Mouse (Mus musculus) mouse trophoblast stem cell (cell line): ENCODE measurements around the gene Dnm1.

ENCODE experiments used
- in situ Hi-C, 2 experiments: fragments of 300-500 bp; cut with MseI, MboI; formaldehyde crosslinking; loops; 2 replicates in 1 of 2; 3 replicates in 1 of 2; pipeline ENCODE4 v1.15.1; 2025

Gene Dnm1

GRCm38 (mm10) chr2:32353007-32353542 lies at the start of gene Dnm1:
Gene Dnm1, minus strand, starts transcription at chr2:32353338.
- in situ Hi-C loops, result no loop called here

- in situ Hi-C loops, result no loop called here
Measured at GRCm38 (mm10) chr2:32396695-32397094, 43.6 kb upstream of the Dnm1 start.

- in situ Hi-C loops, result no loop called here
Measured at GRCm38 (mm10) chr2:32395946-32396621, 42.9 kb upstream of the Dnm1 start.

DNA sequence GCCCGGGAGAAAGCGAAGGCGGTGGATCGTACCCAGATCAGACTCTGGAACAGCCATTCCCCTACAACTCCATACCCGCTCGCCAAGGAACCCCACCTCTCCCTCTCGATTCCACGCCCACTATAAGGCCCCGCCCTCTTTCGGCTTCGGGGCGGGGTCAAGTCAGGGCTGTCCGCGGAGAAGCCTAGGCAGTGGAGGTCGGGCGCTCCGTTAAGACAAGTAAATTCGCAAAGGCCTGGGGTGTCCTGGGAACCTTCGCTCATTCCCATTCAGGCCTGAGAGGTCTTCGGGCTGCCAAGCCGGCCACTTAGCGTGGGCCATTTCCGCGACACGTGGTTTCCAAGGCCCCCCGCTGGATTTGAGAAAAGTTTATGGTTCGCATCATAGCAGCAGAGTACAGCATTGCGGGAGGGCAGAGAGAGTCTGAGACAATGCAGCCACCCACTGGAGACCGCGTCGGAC lies 42.4 kb upstream of the Dnm1 start, which contains the start of gene Ptges2:
Gene Ptges2, plus strand, starts transcription at position 413 of the 462 bp plus-strand sequence.
- in situ Hi-C loops, result no loop called here

- in situ Hi-C loops, result no loop called here
Measured at GRCm38 (mm10) chr2:32394973-32395372, 41.8 kb upstream of the Dnm1 start.

- in situ Hi-C loops, result no loop called here
Measured at GRCm38 (mm10) chr2:32392063-32392462, 38.9 kb upstream of the Dnm1 start.

DNA sequence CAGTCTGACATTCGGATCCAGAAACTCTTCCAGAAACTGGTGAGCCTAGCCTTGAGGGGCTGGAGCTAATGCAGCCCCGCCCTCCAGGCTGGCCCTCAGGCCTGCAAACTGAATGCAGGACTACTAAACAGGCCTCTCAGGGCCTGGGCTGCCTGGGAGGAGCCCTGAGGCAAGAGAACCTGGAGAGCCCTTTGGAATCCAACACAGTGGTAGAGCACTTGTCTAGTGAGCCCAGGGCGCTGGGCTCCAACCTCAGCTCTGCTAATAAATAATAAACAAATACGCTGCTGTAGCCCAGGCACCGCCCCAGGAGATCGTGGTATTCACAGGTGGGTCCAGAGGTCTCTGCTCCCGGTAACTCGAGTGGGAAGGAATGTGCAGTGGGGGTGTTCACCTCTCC lies 37.7 kb upstream of the Dnm1 start:
- in situ Hi-C loops, result no loop called here

DNA sequence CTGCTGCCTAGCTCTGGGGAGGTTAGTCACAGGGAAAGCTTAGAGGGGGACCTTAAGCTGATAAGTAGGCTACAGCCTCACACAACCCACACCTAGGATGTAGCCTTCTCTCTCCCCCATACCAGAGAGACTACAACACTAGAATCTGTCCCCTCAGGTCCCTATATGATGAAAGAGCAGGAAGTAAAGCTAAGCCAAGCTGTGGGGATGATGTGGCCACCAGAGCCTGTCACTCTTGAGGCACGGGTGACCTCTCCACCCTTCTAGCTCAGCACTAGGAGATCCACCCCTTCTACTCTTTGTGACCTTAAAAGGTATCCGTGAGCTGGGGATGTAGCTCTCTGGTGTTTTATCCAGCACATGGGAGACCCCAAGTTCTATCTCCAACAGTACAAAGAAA lies 36.0 kb upstream of the Dnm1 start:
- in situ Hi-C loops, result no loop called here

- in situ Hi-C loops, result no loop called here
Measured at GRCm38 (mm10) chr2:32387706-32388490, 34.8 kb upstream of the Dnm1 start, which contains the start of gene Lcn2. Gene Lcn2, minus strand, starts transcription at chr2:32388252.

DNA sequence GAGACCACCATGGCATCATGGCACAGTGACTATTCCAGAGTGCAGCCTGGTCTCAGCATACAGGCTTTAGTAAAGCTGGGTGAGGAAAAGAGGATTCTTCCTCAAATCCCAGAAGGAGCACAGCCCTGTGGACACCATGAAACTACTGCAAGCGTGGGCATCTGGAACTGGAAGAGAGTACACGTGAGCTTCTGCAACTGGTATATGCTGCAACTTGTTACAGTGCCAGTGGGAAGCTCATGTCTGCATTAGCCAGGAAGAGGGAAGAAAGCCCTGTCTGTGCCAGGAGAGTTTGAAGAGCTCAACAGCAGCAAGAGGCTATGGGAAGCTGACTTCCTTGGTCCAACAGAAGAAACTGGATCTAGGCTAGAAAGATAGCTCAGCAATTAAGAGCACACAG lies 29.6 kb upstream of the Dnm1 start:
- in situ Hi-C loops, result no loop called here

- in situ Hi-C loops, result no loop called here
Measured at GRCm38 (mm10) chr2:32381775-32382223, 28.7 kb upstream of the Dnm1 start, which contains the start of gene 1110008P14Rik. Gene 1110008P14Rik, minus strand, starts transcription at chr2:32381938.

GRCm38 (mm10) chr2:32381141-32381774 lies 28.1 kb upstream of the Dnm1 start:
- in situ Hi-C loops, result no loop called here

DNA sequence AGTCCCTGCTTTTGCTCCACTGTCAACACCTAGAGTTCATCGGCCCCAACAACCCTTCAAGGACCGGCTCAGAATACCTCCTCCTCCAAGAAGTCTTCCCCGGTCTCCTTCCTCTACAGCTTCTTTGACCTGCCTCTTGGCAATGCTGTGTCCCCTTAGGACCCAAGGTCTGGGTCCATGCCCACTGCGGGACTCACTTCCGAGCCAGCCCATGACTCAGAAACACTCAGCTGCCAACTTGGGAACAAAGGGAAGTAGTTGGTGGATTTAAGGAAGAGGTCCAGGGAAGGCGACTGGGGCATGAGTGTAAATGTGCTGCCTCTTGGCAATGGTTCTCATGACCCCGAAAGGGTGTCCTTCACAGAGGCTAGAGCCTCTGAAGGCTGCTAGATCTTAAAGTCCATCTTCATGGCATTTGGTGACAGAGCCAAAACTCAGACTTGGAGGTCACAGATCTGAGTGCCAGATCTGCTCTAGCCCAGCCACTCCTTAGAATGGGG lies 26.9 kb upstream of the Dnm1 start:
- in situ Hi-C loops, result no loop called here

DNA sequence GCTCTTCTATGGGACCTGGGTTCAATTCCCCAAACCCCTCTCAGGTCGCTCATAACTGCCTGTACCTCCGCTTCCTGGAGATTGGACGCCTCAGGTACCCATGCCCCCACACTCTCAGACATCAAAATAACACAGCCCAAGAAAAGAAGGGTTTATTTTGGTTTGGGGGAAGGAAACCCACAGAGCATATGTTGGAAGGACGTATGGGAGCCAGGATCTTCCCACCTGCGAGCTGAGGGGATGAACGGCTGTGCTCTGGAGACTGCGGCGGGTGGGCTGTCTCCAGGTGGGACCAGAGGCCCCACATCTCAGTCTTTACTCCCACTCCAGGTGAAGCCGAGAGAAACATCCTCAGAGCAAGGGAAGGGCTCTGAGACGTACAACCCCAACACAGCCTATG lies 23.8 kb upstream of the Dnm1 start:
- in situ Hi-C loops, result no loop called here

DNA sequence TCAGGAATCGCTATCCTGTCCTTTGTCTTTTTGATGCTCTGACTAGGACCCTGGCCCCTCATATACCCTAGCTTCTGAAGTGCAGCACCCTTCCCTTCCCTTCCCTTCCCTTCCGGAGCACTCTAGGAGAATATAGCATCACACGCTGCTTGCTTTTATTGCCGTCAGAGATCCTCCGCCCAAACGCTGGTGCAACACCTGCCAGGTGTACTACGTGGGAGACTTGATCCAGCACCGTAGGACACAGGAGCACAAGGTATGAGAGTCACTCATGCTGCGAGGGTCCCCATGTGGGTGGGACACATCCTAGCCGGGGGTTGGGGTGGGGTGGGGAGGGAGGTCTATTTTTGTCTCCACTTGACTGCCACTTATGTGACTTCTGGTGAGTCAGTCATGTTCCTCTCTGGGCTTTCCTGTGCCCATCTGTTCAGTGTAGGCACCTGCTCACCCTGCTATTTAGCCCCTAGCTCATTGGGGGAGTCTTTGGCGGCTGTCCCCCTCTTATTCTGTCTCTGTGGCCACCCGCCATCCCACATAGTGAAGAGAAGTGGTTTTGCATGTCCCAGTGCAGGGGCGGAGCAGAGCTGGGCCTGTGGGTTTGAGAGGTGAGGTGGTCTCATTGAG lies 22.3 kb upstream of the Dnm1 start:
- in situ Hi-C loops, result no loop called here

GRCm38 (mm10) chr2:32374191-32374590 lies 21.1 kb upstream of the Dnm1 start:
- in situ Hi-C loops, result no loop called here

DNA sequence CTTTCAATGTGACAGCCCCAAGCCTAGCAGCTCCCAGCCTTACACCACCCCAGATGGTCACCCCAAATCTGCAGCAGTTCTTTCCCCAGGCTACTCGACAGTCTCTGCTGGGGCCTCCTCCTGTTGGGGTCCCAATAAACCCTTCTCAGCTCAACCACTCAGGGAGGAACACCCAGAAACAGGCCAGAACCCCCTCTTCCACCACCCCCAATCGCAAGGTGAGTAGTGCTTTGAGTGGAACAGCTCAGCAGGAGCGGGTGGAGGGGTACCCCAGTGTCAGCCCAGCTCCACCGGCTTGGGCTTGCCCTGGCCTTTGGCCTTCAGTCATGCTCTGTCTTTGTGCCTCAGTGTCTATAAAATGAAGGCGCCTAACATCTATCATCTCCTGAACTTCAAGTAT lies 14.2 kb upstream of the Dnm1 start:
- in situ Hi-C loops, result no loop called here

GRCm38 (mm10) chr2:32364121-32364520 lies 11.0 kb upstream of the Dnm1 start:
- in situ Hi-C loops, result no loop called here

DNA sequence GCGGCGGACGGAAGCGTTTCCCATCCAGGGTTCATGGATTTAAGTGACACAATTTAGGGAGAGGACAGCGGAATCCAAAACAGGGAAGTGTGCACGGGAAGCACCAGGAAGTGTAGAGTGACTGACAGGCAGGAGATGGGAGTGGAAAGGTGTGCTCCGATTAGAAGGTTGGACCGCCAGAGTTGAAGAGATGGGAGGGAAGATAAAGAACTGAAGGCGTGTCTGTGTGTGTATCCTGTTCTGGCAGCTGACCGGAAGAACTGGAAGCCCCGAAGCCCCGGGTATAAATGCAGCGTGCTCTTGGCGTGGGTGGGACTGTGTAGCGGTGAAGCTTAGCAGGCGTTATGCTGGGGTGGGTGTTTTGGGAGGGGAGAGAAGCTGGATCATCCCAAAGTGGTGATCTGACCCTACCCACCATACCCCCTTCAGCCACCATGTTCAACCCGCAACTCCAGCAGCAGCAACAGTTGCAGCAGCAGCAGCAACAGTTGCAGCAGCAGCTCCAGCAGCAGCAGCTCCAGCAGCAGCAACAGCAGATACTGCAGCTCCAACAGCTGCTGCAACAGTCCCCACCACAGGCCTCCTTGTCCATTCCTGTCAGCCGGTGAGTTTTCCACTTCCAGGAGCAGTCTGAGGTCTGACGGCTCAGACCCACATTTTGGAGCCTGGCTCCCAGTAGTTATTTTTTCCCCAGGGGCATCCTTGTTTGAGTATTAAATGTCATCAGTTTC lies 10.4 kb upstream of the Dnm1 start:
- in situ Hi-C loops, result no loop called here

GRCm38 (mm10) chr2:32362817-32363340 lies 9.7 kb upstream of the Dnm1 start:
- in situ Hi-C loops, result no loop called here
